Mouse (Mus musculus): ENCODE data around the gene Cep152. TPM values are rescaled to one million over a fixed set of nuclear protein-coding genes. Genes with fewer than 3 reads are reported as not detected.

Cep152 gene
- total RNA-seq (2021): 1 to 10 TPM; 2.6 to 2.7 TPM
- long read RNA-seq, experiment 1, partial matches to known transcripts: 2 of 3 reads
- long read RNA-seq, experiment 1, other reads (novel, unspliced or antisense): 1 of 3 reads
- long read RNA-seq, experiment 2: 0 reads

- peak; percentile 98 to 99 for DNase-seq
Measured at GRCm38 (mm10) chr2:125624837-125625351, at the start of gene Cep152. Gene Cep152 (minus strand): TSS chr2:125625113.

DNA sequence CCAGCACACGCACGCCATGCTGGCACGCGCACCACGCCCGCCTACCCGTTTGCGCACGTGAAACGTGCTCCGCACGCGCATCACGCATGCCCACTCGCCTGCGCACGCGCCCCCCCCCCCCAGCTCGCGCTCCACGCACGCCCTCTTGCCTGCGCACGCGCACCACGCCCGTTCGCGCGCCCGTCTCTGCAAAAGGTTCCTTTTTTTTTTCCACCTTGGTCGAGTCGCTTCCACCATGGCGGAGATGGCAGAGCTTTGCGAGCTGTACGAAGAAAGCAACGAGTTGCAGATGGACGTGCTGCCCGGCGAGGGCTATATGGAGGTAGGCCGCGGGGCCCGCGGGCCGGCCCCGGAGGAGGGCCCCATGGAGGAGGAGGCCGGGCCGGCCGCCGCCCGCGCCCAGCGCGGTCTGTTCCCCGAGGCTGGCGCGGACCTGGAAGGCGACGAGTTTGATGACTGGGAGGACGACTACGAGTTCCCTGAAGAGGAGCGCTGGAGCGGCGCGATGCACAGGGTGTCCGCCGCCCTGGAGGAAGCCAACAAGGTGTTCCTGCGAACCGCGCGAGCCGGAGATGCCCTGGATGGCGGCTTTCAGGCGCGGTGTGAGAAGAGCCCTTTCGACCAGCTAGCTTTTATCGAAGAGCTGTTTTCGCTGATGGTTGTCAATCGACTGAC lies 48.2 kb upstream of the Cep152 start, which contains the start of gene Eid1:
Eid1 (plus strand) TSS at position 139 of the 675 bp plus-strand sequence.
- DNase-seq: peak; percentile 85 to 90

DNA sequence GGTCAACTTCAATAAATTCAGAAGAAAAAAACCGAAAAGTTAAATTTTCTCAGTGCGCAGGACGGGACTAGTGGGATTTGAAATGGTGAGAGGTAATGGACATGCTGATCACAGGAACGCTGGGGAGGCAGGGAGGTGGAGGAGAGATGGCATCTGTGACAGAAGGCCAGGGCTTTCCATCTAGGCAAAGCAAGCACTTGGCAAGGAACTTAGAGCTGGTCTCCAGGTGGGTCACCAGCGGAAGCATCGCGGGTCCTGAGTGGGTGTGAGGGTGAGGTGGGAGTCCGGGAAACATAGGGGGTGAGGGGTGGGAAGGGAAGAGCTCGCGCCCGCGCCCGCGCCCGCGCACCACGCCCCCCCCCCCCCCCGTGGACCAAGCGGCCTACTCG lies 47.6 kb upstream of the Cep152 start:
- no peak for DNase-seq

DNA sequence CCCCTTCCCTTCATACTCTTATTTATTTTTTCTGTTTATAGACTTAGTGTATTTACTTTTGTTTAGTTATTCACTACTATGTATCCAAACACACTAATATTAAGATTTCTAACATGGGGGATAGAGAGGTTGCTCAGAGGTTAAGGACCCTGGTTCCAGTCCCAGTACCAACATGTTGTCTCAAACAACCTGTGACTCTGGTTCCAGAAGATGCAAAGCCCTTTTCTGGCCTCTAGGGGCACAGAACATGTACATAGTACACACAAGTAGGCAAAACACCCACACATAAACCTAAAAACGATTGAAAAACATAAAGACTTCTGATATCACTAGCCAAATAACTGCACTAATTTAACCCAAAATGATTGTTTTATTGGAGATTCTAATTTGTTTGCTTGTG lies 45.9 kb upstream of the Cep152 start:
- DNase-seq: no peak

GRCm38 (mm10) chr2:125667721-125668120 lies 42.8 kb upstream of the Cep152 start:
- DNase-seq: no peak

DNA sequence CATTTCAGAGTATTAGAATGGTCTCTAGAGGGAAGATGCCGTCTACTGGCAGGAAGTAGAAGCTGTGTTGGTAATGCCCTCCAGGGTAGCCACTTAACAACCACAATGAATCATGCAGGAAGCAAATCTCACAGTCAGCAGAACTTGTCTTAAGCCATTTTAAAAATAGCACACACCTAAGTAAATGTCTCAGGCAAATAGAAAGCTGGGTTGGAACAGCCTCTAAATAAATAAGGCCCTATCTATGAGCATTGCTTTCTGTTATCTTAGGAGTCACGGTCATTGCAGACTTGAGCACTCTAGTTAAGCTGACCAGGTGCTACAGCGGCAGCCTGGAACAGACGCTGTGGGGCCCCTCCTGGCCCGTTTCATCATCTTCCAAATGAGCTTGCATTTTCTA lies 42.3 kb upstream of the Cep152 start:
- no peak for DNase-seq

GRCm38 (mm10) chr2:125666668-125667067 lies 41.8 kb upstream of the Cep152 start:
- no peak for DNase-seq

- DNase-seq: no peak
Measured at GRCm38 (mm10) chr2:125665909-125666308, 41.0 kb upstream of the Cep152 start.

- DNase-seq: no peak
Measured at GRCm38 (mm10) chr2:125665213-125665612, 40.3 kb upstream of the Cep152 start.

DNA sequence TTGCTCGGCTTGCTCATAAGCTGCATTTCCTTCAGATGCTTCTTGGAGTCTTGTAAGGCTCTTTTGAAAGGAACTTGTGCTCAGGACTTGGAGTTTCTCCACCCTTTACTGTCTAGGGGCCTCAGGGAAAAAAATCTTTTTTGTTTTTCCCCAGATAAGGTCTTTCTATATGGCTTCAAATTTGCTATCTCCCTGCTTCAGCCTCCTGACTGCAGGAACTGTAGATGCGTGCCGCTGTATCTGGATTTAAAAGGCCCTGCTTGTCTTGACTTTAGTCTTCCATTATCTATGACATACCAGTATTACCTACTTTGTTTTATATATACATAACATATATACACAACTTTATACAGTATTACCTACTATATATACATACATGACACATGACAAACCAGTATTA lies 37.6 kb upstream of the Cep152 start:
- DNase-seq: no peak

DNA sequence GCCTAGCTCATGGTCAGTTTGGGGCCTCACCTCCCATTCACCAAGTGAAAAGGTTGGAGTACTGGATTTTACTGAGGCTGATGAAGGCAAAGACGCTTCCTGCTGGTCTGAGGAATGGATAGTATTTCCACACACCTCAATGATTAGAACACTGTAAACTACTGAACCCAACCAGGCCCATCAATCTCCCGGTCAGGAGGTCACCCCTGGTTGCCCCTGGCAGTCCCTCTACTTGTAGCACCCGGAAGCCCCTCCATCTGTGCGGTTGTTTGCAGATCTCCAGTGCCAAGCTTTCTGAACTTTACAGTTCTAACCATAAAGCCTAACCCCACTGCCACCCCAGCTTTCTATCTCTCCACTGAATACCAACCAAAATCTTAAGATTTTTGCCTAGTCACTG lies 36.2 kb upstream of the Cep152 start:
- DNase-seq: no peak

GRCm38 (mm10) chr2:125660537-125661130 lies 35.7 kb upstream of the Cep152 start:
- peak; percentile 24 to 66 for DNase-seq

GRCm38 (mm10) chr2:125659823-125660536 lies 35.1 kb upstream of the Cep152 start:
- DNase-seq: peak; percentile 73 to 83

DNA sequence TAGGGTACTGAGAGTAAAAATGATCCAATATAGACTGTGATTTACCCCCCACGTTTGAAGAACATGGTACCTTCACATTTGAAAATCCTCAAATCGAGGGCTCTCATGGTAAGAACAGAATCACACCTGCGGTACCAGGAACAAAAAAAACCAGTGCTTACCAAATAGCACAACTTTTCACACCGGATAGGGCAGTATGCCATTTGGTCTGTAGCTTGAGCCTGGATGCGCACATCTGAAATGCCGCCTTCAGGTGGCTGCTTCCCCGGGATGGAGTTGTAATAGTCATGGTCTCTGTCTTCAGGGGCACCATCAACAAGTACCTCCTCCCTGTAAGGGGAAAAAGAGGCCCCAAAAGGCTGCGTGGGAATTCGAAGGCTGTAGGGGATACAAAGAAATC lies 30.5 kb upstream of the Cep152 start:
- DNase-seq: no peak

- DNase-seq: no peak
Measured at GRCm38 (mm10) chr2:125653286-125653685, 28.4 kb upstream of the Cep152 start.

- DNase-seq: no peak
Measured at GRCm38 (mm10) chr2:125651563-125651962, 26.6 kb upstream of the Cep152 start.

DNA sequence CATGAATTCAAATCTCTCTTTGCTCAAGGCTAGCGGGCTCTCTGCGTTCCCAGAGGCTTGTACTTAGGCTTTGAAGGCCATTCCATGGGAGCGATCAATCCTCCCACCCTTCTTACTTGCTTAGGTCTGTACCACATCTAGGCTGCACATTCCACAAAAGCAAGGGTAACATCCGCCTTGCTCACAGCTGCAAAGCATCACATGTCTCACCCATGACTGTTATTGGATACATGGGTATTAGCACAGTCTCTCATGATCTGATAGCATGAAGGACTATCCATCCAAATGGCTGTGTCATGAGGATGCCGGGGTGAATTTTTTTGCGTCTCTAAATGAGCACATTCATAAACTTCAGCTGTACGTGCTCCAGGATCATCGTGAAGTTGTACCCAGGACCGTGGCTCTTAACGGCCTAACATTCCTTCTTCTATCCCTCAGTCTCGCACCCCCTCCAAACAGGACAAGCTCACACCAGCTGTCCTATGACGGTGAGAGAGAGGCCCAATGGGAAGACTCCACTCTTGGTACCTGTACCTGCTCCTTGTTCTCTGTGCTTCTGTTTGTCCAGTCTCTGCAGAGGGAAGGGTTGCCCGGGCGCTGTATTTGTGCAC lies 25.9 kb upstream of the Cep152 start:
- DNase-seq: peak in 1 of 2 experiments; percentile 27

DNA sequence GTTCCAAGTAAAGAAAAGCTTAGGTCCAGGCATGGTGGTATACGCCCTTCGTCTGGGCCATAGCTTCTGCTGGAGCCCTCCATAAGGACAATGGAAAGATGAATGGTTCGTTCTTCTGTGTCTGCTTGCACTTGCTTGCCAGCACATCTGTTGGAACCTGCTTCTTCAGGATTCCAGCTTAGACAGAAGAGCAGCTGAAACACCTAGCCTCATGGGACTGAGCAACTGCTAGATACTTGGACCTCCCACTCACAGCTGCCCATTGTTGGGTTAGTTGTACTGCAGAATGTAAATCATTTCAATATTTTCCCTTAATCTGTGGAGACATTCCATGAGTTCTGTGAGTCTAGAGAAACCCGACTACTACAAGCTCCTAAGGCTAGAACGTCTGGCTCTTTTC lies 25.1 kb upstream of the Cep152 start:
- DNase-seq: no peak

DNA sequence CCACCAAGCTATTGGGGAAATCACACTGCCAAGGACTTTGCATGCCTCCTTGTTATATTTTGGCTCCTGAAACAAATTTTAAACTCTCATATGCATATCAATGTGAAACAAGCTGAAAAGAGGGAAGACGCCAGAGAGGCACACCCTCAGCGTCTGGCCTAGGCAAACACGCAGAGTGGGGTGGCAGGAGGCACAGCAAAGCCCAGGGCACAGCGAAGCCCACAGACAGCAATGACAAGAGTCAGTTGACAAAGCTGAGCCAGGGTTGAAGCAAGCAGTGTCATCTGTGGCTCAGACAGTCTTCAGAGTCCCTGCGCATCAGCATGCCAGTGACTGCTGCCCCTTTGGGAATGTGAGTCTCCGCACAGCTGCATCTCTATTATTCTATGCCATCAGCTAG lies 20.0 kb upstream of the Cep152 start:
- no peak for DNase-seq

DNA sequence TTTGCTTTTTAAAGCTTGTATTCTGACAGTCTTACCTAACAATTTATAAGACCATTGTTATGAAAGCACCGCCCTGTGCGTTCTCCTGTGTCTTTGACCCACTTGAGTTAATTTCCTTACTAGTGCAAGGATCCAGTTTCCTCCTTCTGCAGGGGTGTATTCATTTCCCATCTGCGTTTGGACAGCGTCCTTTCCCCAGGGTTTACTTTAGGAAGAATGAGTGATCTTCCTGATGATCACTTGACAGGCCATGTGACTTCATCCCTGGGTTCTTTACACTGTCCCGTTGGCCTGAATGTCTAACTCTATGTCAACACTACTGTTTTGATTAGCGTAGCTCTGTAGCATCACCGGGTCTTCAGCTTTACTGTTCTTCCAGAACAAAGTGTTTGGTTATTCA lies 12.4 kb upstream of the Cep152 start:
- no peak for DNase-seq

- no peak for DNase-seq
Measured at GRCm38 (mm10) chr2:125630010-125630409, 5.1 kb upstream of the Cep152 start.

- no peak for DNase-seq
Measured at GRCm38 (mm10) chr2:125628487-125628886, 3.6 kb upstream of the Cep152 start.

Measured in adrenal gland, postnatal 36 days (tissue).